Mouse (Mus musculus): ENCODE measurements around the gene Slfn1. TPM values are rescaled to one million over a fixed set of nuclear protein-coding genes. Genes with fewer than 3 reads are reported as not detected.

Slfn1 gene
- 0.54 to 1.2 TPM (median 0.61 TPM) in 4 replicates for total RNA-seq (2023; ENCODE audit: inconsistent age)

DNA sequence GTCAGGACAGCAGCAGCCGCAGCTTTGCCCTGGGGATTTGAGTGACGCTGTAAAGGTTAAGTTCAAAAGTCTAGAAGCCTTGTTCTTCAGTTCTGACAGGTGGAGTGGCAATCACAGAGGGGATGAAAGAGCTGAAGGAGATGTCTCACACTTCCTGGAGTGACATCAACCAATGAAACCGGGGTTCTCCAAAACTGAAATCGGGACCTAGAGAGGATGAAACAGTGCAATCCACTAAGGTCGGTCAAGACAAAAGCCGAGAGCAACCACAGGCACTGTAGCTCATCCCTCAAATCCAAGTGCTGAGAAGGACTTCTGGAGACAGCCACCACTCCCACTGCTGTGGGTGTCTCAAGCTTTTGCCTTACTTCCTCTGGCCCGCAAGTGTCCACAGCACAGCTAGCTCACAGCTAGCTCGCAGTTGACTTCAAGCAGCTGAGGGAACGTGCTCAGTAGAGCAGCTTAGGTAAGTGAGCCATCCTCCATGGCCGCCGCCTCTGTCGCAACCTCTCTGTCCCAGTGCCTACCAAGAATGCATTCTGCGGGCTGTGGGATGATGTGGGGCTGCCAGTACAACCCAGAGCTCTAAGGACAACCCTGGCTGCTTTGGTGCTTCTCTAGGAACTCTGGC lies at the start of gene Slfn1:
Gene Slfn1, plus strand, starts transcription at position 253 of the 631 bp plus-strand sequence.

Other genes starting within 250 kb of the Slfn1 start
- gene Rffl, start 245.6 kb upstream of the Slfn1 start, total RNA-seq (2023; ENCODE audit: inconsistent age): 15.3 to 18.5 TPM (median 18.0 TPM) in 4 replicates
- 19.3 to 25.6 TPM (median 21.3 TPM) in 4 replicates for gene Rad51d, start 226.2 kb upstream of the Slfn1 start, total RNA-seq (2023; ENCODE audit: inconsistent age)
- not detected in 4 replicates for gene Fndc8, start 224.7 kb upstream of the Slfn1 start, total RNA-seq (2023; ENCODE audit: inconsistent age)
- 64.6 to 73.7 TPM (median 69.9 TPM) in 4 replicates for gene Nle1, start 208.4 kb upstream of the Slfn1 start, total RNA-seq (2023; ENCODE audit: inconsistent age)
- gene Unc45b, start 206.3 kb upstream of the Slfn1 start, total RNA-seq (2023; ENCODE audit: inconsistent age): not detected in 4 replicates
- 15.8 to 31.5 TPM (median 20.0 TPM) in 4 replicates for gene Slfn5, start 165.5 kb upstream of the Slfn1 start, total RNA-seq (2023; ENCODE audit: inconsistent age)
- 17.8 to 28.1 TPM (median 21.1 TPM) in 4 replicates for gene Slfn9, start 125.0 kb upstream of the Slfn1 start, total RNA-seq (2023; ENCODE audit: inconsistent age)
- 32.8 to 43.5 TPM (median 41.5 TPM) in 4 replicates for gene Slfn8, start 96.0 kb upstream of the Slfn1 start, total RNA-seq (2023; ENCODE audit: inconsistent age)
- gene Slfn2, start 51.7 kb upstream of the Slfn1 start, total RNA-seq (2023; ENCODE audit: inconsistent age): 96.4 to 140 TPM (median 114 TPM) in 4 replicates
- 0.21 to 0.39 TPM (median 0.21 TPM) in 3 of 4 replicates, not detected in the other for gene Slfn4, start 58.3 kb downstream of the Slfn1 start, total RNA-seq (2023; ENCODE audit: inconsistent age)
- 1.6 to 3.5 TPM (median 2.8 TPM) in 4 replicates for gene Slfn3, start 74.5 kb downstream of the Slfn1 start, total RNA-seq (2023; ENCODE audit: inconsistent age)
- gene Slfn14, start 169.9 kb downstream of the Slfn1 start, total RNA-seq (2023; ENCODE audit: inconsistent age): not detected in 4 replicates
- 144 to 154 TPM (median 148 TPM) in 4 replicates for gene Ap2b1, start 182.2 kb downstream of the Slfn1 start, total RNA-seq (2023; ENCODE audit: inconsistent age)
- 16.5 to 26.4 TPM (median 18.4 TPM) in 4 replicates for gene Pex12, start 185.7 kb downstream of the Slfn1 start, total RNA-seq (2023; ENCODE audit: inconsistent age)

Measured in B cell, adult (primary cell).